Mouse (Mus musculus) forebrain, embryonic 13.5 days (tissue): ENCODE measurements around the gene Eya2. TPM values are rescaled to one million over a fixed set of nuclear protein-coding genes. Genes with fewer than 3 reads are reported as not detected.

ENCODE experiments used
- ATAC-seq: fragments of 200-750 bp; cut with Nextera tagmentation; 2 replicates; pipeline ENCODE4 v1.8.0; 2017
- H3K27ac ChIP-seq: fragments of 300-500 bp; sonication (generic); 2 replicates; pipeline ENCODE4 v1.5.1; 2015; ENCODE audit warnings: inconsistent platforms, mild to moderate bottlenecking, moderate library complexity
- H3K27me3 ChIP-seq: fragments of 300-500 bp; sonication (generic); 2 replicates; pipeline ENCODE4 v1.6.1; 2015; ENCODE audit warnings: mild to moderate bottlenecking, inconsistent platforms
- H3K36me3 ChIP-seq: fragments of 300-500 bp; sonication (generic); 2 replicates; pipeline ENCODE4 v1.6.1; 2015; ENCODE audit warnings: mild to moderate bottlenecking, inconsistent platforms; ENCODE audit not compliant: poor library complexity, severe bottlenecking
- H3K4me1 ChIP-seq: fragments of 300-500 bp; sonication (generic); 2 replicates; pipeline ENCODE4 v1.6.1; 2015; ENCODE audit warnings: inconsistent platforms
- H3K4me2 ChIP-seq: fragments of 300-500 bp; sonication (generic); 2 replicates; pipeline ENCODE4 v1.6.1; 2015; ENCODE audit warnings: inconsistent platforms, mild to moderate bottlenecking, moderate library complexity
- H3K4me3 ChIP-seq: fragments of 300-500 bp; sonication (generic); 2 replicates; pipeline ENCODE4 v1.5.1; 2015; ENCODE audit warnings: mild to moderate bottlenecking, inconsistent platforms
- H3K9ac ChIP-seq: fragments of 300-500 bp; sonication (generic); 2 replicates; pipeline ENCODE4 v1.6.1; 2015; ENCODE audit warnings: mild to moderate bottlenecking, inconsistent platforms
- H3K9me3 ChIP-seq: fragments of 300-500 bp; sonication (generic); replicated peaks from 2 replicates; pipeline ENCODE4 v1.6.1; 2016; ENCODE audit warnings: inconsistent platforms
- WGBS: fragments of 180-500 bp; shearing (Covaris S2); methylation state at CpG from one replicate; pipeline ENCODE4 v1.1.7; 2015; 5-methylcytosine and 5-hydroxymethylcytosine counted together
- polyA plus RNA-seq: library from polyadenylated mRNA; unstranded; fragments of >200 nt; fragmentation: Nextera tagmentation; extraction: Ambion mirVana; gene quantifications from 2 replicates; pipeline ENCODE4 v1.2.1, GENCODE M21; 2015

Gene Eya2
- polyA plus RNA-seq, 1 experiment from 2014 or later = 2.5 TPM

DNA sequence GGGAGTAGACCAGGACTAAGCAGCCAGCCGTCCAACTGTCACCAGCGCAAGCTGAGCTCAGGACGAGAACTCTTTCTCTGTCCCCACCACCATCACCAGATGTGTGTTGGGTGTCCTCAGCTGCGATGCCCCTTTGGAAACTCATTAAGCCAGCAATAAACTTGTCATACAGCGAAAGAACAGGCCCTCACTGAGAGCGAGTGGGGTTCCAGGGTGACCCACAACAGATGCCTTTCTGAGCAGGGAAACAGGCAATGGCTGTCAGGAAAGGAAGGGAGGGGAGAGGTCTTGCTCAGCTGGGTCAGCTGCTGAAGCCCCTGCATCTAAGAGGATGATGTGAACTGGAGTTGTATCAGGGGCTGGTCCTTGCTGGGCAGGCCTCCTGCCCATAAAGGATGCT, 2.7 kb downstream of the Eya2 start:
- H3K27ac ChIP-seq = no peak overlapping the region
- peaks cover 55% of the 10 kb centered on the region for H3K27me3 ChIP-seq
- H3K36me3 ChIP-seq = no peaks in the 10 kb centered on the region
- H3K9me3 ChIP-seq = no peaks in the 10 kb centered on the region
- no peak for ATAC-seq
- 69% methylated on average over 6 of the region's 6 CpGs for WGBS
- no peak overlapping the region for H3K4me2 ChIP-seq
- H3K9ac ChIP-seq = no peak overlapping the region
- H3K4me3 ChIP-seq = no peak overlapping the region
- H3K4me1 ChIP-seq = peaks cover 16% of the 10 kb centered on the region

DNA sequence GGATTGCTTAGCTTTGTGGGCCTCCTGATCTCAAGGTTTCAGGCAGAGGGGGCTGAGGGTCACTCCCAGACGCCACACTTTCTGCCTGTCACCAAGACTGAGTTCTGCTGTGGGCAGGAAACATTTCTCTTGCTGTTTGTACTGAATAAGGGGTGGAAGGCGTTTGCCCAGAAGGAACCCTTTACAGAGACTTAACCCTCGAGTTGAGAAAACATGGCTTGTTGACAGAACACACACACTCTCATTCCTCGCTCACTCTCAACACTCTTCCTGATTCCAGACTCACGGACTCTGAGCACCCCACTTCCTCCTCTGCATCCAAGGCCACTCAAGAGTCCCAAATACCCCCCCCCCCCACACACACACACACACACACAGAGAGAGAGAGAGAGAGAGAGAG, 3.3 kb downstream of the Eya2 start:
- no peak overlapping the region for H3K9ac ChIP-seq
- H3K4me3 ChIP-seq = no peak overlapping the region
- H3K9me3 ChIP-seq = no peaks in the 10 kb centered on the region
- H3K27ac ChIP-seq = no peak overlapping the region
- H3K4me1 ChIP-seq = peaks cover 16% of the 10 kb centered on the region
- no peak overlapping the region for H3K4me2 ChIP-seq
- no peak for ATAC-seq
- 50% methylated on average over 5 of the region's 5 CpGs for WGBS
- H3K36me3 ChIP-seq = no peaks in the 10 kb centered on the region
- H3K27me3 ChIP-seq = peaks cover 56% of the 10 kb centered on the region

DNA sequence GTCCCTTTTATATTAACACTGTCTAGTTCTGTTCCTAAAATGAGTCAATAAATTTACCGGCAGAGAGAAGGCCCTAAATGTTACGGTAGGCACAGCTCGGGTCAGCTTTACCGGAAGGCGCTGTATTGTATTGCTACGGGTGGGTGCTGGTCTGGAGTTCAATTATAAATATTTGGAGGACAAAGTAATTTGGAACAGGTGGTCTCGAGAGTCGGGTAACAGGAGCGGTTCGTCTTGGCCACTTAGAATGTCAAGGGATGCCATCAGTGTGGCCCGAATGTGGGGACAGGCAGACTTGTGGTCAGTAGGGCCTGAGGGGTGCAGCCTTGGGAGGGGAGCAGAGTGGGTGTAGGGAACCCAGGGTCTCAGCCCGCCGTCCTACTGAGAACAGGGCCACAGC, 4.7 kb downstream of the Eya2 start:
- ATAC-seq = no peak
- Histone ChIP-seq H3K36me3 (no peaks in the 10 kb centered on the region), H3K27me3 (peaks cover 42% of the 10 kb centered on the region), H3K4me1 (peaks cover 24% of the 10 kb centered on the region), H3K4me3 (no peak overlapping the region), H3K9me3 (no peaks in the 10 kb centered on the region), H3K27ac (no peak overlapping the region), H3K9ac (no peak overlapping the region), H3K4me2 (no peak overlapping the region)
- WGBS = 88% methylated on average over 13 of the region's 13 CpGs

DNA sequence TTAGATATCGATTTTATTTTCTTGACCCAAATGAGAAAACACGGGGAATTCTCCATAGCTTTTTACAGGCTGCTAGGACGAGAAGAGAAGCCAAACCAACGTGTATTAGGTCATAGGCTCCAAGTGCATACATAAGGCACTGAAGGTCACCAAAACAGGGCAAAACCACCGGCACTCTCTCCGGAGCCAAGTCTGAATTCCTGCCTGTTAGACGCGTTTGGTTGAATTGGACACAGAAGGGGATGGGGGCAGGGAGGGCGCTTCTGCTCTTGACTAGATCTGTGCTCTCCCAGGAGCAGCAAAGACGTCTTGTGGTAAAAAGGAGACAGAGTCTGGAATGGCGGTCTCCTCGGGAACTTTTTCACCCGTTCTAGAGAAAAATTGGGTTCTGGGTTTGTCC, 6.1 kb downstream of the Eya2 start:
- Histone ChIP-seq H3K4me2 (no peak overlapping the region), H3K4me3 (no peak overlapping the region), H3K36me3 (no peaks in the 10 kb centered on the region), H3K27me3 (peaks cover 28% of the 10 kb centered on the region), H3K27ac (no peak overlapping the region), H3K9me3 (no peaks in the 10 kb centered on the region), H3K4me1 (peaks cover 10% of the 10 kb centered on the region; the same call in 1 of the 2 replicates), H3K9ac (no peak overlapping the region)
- no peak for ATAC-seq
- 44% methylated on average over 13 of the region's 13 CpGs for WGBS

DNA sequence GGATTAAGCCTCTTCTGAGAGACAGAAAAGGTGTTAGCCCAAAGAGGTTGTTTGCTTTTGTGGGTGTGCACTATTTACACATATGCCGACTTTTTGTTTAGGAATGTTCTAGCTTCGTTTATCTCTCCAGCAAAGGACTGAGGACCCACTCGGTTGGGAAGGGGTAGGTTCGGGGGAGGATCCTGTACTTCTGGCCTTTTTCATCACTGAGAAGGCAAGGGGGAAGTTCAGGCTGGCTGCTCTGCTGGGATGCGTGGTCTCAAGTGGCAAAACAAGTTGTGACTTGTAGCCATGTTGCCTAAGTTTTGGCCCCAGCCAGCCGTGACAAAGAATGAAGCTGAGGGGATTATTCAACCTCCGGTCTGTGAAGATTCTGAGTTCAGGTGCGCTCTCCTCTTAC, 6.8 kb downstream of the Eya2 start:
- 56% methylated on average over 8 of the region's 8 CpGs for WGBS
- ATAC-seq = no peak
- 0 out of 2 replicates have a peak, but pooled peaks cover 9% of the 10 kb centered on the region for H3K4me1 ChIP-seq
- H3K27me3 ChIP-seq = peaks cover 21% of the 10 kb centered on the region
- no peaks in the 10 kb centered on the region for H3K9me3 ChIP-seq
- no peak overlapping the region for H3K4me2 ChIP-seq
- no peak overlapping the region for H3K27ac ChIP-seq
- no peaks in the 10 kb centered on the region for H3K36me3 ChIP-seq
- H3K4me3 ChIP-seq = no peak overlapping the region
- no peak overlapping the region for H3K9ac ChIP-seq

DNA sequence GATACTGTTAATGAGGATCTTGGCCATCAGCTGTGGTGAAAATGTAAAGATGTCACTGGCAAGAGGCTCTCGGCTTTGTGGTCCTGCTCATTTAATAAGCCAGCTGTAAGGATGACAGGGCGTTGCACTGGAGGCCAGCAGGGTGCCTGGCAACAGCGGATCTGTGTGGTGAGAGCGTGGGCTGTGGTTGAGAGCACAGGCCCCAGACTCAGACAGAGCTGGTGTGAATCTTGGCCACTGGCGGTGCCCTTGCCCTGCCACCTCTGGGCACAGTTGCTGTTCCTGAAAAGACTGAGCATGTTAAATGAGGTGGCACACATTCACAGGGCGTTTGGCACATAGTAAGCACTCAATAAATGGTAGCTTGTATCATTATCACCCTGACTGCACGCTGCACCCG, 8.9 kb downstream of the Eya2 start:
- Histone ChIP-seq H3K27ac (no peak overlapping the region), H3K9me3 (no peaks in the 10 kb centered on the region), H3K4me3 (no peak overlapping the region), H3K4me2 (no peak overlapping the region), H3K4me1 (0 out of 2 replicates have a peak, but pooled peaks cover 9% of the 10 kb centered on the region), H3K36me3 (no peaks in the 10 kb centered on the region), H3K9ac (no peak overlapping the region), H3K27me3 (0 out of 2 replicates have a peak, but pooled peaks cover 6% of the 10 kb centered on the region)
- 44% methylated on average over 8 of the region's 8 CpGs for WGBS
- ATAC-seq = no peak

DNA sequence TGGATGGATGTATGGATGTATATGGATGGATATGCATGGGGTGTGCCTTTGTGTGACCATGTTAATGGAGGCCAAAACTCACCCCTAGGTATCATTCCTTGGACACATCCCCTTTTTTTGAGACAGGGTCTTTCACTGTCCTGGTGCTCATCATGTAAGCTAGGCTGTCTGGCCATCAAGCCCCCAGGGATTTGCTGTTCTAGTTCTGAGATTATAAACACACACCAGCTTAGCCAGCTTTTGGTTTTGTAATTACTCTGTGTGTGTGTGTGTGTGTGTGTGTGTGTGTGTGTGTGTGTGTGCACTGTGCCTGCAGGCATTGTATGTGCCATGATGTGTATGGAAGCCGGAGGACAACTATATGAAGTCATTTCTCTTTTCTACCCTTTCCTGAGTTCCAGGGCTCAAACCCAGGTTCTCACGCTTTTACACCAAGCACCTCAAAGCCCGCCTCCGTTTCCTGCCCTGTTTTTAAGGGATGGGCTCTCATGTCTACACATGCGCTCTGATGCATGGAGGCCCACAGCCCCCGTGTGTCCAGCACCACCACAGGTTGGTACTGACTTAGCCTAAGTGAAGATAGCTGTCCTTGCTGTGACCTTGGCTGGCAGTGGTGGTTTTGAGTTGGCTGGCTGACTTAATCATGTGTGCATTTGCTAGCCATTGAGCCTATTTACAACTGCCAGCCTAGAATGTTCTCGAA, 16.9 kb downstream of the Eya2 start:
- no peaks in the 10 kb centered on the region for H3K36me3 ChIP-seq
- no peak overlapping the region for H3K9ac ChIP-seq
- no peaks in the 10 kb centered on the region for H3K9me3 ChIP-seq
- H3K27me3 ChIP-seq = no peaks in the 10 kb centered on the region
- no peak for ATAC-seq
- no peak overlapping the region for H3K4me2 ChIP-seq
- no peaks in the 10 kb centered on the region for H3K4me1 ChIP-seq
- no peak overlapping the region for H3K4me3 ChIP-seq
- WGBS = 90% methylated on average over 7 of the region's 7 CpGs
- H3K27ac ChIP-seq = no peak overlapping the region

DNA sequence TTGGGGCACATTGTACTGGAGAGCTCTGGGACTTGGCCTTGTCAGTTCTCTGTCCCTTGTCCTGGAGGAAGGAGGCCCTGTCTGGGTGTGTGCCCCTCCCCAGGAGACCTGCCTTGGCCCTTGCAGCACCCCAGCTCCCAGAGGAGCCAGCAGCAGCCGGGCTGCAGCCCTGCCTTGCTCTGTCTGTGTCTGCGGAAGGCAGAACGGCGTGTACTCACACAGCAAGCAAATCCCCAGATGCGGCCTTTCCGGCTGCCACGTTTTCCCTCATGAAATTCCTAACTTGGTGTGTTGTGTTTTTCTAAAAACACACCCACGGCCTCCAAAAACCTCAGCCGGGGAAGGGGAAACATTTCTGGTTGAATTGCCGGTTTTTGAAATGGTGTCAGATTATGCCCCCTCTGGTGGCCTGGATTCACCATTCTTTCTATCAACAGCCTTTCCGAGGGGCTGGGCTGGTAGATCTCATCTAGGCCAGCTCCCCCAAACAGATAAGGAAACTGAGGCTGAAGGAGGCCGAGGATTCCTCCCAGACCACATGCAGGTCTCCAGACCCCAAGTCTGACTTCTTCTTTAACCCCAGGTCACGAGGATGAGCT, 19.0 kb downstream of the Eya2 start:
- ATAC-seq = no peak
- H3K4me2 ChIP-seq = no peak overlapping the region
- H3K4me1 ChIP-seq = no peaks in the 10 kb centered on the region
- H3K9me3 ChIP-seq = no peaks in the 10 kb centered on the region
- H3K36me3 ChIP-seq = no peaks in the 10 kb centered on the region
- no peaks in the 10 kb centered on the region for H3K27me3 ChIP-seq
- H3K9ac ChIP-seq = no peak overlapping the region
- H3K27ac ChIP-seq = no peak overlapping the region
- WGBS = 77% methylated on average over 13 of the region's 13 CpGs
- H3K4me3 ChIP-seq = no peak overlapping the region

DNA sequence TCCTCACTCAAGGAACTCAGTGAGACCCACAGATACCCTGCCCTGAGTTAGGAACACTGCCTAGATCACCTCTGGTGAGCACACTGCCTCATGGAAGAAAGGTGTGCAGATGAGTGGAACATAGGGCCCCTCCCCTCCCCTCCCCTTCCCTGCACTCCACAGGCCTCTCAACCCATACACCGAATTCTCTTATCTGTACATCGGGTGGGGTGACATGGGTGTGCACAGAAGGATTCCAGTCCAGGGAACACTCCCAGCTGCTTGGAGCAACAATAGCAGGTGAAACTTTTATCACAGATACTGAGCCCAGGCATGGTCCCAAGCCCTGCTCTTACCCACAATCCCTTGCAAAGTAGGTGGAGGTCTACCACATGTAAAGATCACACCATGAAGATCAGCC, 26.7 kb downstream of the Eya2 start:
- 0 out of 2 replicates have a peak, but pooled peaks cover 1% of the 10 kb centered on the region for H3K4me1 ChIP-seq
- H3K27ac ChIP-seq = no peak overlapping the region
- H3K4me3 ChIP-seq = no peak overlapping the region
- H3K9me3 ChIP-seq = no peaks in the 10 kb centered on the region
- 94% methylated on average over 2 of the region's 2 CpGs for WGBS
- H3K27me3 ChIP-seq = no peaks in the 10 kb centered on the region
- H3K9ac ChIP-seq = no peak overlapping the region
- ATAC-seq = no peak
- H3K4me2 ChIP-seq = no peak overlapping the region
- H3K36me3 ChIP-seq = no peaks in the 10 kb centered on the region

DNA sequence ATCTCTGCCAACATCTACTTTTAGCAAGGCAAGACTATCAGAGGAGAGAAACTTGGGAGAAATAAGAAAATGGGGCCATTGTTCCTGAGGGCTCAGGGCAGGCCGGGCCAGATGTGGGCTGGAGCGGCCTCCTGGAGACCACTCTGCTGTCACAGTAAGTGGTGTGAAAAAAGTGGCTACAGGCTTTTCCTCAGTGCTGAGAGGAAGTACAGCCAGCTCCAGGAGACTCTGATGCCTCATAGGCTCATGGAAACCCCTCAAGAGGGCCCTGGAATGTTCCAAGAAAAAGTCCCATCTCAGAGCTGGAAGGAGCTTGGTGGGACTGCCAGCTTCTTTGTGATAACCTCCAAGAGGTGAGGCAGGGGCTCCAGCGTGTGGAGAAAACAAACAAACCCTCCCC, 27.8 kb downstream of the Eya2 start:
- Histone ChIP-seq H3K9me3 (no peaks in the 10 kb centered on the region), H3K27me3 (no peaks in the 10 kb centered on the region), H3K4me1 (0 out of 2 replicates have a peak, but pooled peaks cover 6% of the 10 kb centered on the region), H3K4me2 (no peak overlapping the region), H3K4me3 (no peak overlapping the region), H3K27ac (no peak overlapping the region), H3K36me3 (no peaks in the 10 kb centered on the region), H3K9ac (no peak overlapping the region)
- WGBS = 79% methylated on average over 3 of the region's 3 CpGs
- no peak for ATAC-seq

DNA sequence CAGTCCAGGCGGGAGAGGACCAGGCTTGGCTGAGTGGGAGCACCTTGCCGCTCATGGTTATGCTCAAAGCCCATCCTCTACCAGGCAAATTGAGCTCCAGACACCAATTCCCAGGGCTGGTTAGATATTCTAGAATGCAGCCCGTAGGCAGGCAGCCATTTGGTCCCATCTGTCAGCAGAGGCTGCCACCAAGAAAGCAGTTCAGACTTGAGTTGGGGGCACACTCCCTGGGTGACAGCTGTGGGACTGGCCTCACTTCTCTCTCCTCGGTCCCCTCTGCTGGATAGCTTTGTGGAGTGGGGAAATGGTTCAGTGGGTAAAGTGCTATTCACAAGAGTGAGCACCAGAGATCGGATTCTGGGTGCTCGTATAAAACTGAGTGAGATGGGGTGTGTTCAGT, 32.0 kb downstream of the Eya2 start:
- Histone ChIP-seq H3K4me3 (no peak overlapping the region), H3K9ac (no peak overlapping the region), H3K27ac (no peak overlapping the region), H3K9me3 (no peaks in the 10 kb centered on the region), H3K27me3 (no peaks in the 10 kb centered on the region), H3K36me3 (no peaks in the 10 kb centered on the region), H3K4me2 (no peak overlapping the region), H3K4me1 (0 out of 2 replicates have a peak, but pooled peaks cover 8% of the 10 kb centered on the region)
- 81% methylated on average over 6 of the region's 6 CpGs for WGBS
- ATAC-seq = no peak

DNA sequence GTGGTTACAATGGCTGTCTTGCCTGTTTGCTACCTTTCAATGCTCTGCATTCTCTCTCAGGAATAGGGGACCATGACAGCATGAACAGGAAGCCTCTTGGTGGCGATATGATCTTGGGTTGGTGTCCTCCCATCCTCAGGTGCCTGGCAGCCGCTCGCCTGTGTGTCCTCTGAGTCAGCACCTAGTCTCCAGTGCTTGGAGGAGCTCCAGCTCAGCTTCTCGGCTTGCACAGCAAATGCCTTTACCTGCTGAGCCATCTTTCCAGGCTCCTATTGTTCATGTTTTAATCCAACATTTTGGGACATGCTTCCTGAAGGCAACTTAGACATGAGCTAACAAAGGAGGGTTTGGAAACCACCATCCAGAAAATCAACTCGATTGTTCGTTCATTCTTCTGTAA, 33.1 kb downstream of the Eya2 start:
- H3K4me1 ChIP-seq = 0 out of 2 replicates have a peak, but pooled peaks cover 8% of the 10 kb centered on the region
- no peak overlapping the region for H3K4me3 ChIP-seq
- H3K27ac ChIP-seq = no peak overlapping the region
- no peak for ATAC-seq
- no peak overlapping the region for H3K9ac ChIP-seq
- H3K9me3 ChIP-seq = no peaks in the 10 kb centered on the region
- H3K27me3 ChIP-seq = no peaks in the 10 kb centered on the region
- no peak overlapping the region for H3K4me2 ChIP-seq
- 63% methylated on average over 6 of the region's 6 CpGs for WGBS
- H3K36me3 ChIP-seq = no peaks in the 10 kb centered on the region

DNA sequence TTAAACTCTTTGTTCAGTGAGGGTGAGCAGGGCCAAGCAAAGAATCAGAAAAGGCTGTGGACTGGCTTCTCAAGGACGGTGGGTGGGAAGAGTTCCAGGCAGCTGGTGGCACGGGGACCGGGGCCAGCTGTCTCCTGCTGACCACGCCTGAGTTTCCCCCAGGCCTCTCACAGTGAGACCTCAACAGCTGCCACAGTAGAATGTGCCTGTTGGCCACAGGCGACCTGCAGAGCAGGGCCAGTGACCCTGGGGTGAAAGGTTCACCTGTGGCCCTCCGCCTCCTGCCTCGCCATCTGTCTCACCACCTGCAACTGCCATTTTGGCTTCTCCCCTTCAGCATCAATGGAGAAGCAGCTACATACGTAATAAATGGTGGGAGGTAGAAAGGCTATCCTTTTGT, 35.1 kb downstream of the Eya2 start:
- H3K9ac ChIP-seq = no peak overlapping the region
- H3K36me3 ChIP-seq = no peaks in the 10 kb centered on the region
- H3K27ac ChIP-seq = no peak overlapping the region
- ATAC-seq = no peak
- H3K27me3 ChIP-seq = no peaks in the 10 kb centered on the region
- WGBS = 60% methylated on average over 8 of the region's 8 CpGs
- H3K4me2 ChIP-seq = no peak overlapping the region
- no peak overlapping the region for H3K4me3 ChIP-seq
- H3K9me3 ChIP-seq = no peaks in the 10 kb centered on the region
- peaks cover 14% of the 10 kb centered on the region; the same call in 1 of the 2 replicates for H3K4me1 ChIP-seq
